Mouse (Mus musculus): ENCODE measurements around the gene Sec23ip.

Sec23ip gene

DNA sequence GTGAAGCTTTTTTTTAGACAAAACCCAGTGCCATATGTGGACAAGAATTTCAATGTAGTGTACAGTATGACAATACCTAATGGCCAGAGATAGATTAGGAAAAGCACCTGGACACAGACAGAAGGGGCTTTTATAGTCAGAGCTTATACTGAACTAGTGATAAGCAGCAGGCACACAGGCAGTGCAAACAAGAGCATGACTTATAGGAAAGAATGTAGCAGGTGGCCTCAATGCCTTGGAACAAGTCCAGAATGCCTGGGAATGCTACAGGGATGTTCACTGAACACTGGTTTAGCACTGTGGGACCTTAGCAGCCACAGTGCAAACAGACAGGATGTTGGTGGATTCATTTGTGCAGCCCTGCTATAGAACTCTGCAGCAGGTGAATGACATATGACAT is 22.0 kb downstream of the Sec23ip start:
- in situ Hi-C loops (cut with MboI, MseI) = loop anchor here in 1 of 2 experiments (25.0 kb wide), 1 partner anchor 1746 kb away; the partner anchor contains the start of gene Ate1

- in situ Hi-C loops (cut with MboI, MseI) = no loop called here
These were observed 32.5 kb downstream of the Sec23ip start for GRCm38 (mm10) chr7:128777201-128777600.

DNA sequence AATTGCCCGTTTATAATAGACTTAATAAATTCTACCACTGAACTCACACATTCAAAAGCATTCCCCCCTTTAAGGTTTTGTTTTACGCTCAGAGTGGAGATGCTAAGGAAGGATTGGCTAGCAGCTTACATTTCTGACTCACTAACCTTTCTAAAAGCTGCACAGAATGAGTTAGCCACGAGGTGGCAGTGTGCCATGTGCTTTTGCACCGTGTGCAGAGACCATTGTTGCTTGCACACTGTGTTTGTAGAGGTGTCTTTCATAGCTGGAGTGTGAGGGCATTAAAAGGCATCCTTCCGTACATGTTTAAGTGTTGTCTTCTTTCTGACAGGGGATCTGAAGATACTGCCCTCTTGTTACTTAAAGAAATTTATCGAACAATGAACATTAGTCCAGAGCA is 34.6 kb downstream of the Sec23ip start:
- in situ Hi-C loops (cut with MboI, MseI) = no loop called here

DNA sequence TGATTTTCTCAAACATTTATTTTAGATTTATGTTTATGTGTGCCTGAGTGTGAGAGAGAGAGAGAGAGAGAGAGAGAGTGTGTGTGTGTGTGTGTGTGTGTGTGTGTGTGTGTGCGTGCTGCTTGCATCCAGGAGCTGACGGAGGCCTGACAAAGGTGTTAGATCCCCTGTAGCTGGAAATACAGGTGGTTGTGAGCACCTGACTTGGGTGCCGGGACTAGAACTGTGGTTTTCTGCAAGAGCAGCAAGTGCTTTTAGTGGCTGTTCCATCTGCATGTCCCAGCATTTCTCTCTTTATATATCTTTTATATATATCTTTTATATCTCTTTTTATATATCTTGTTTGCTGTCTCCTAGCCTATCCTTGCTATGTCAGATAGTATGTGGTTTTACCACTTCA is 37.1 kb downstream of the Sec23ip start:
- in situ Hi-C loops (cut with MboI, MseI) = no loop called here

GRCm38 (mm10) chr7:128790045-128790444 is 45.3 kb downstream of the Sec23ip start:
- in situ Hi-C loops (cut with MboI, MseI) = no loop called here

- in situ Hi-C loops (cut with MboI, MseI) = no loop called here
These were observed 48.7 kb downstream of the Sec23ip start for GRCm38 (mm10) chr7:128793464-128793863.

- in situ Hi-C loops (cut with MboI, MseI) = no loop called here
These were observed 80.3 kb downstream of the Sec23ip start for GRCm38 (mm10) chr7:128824986-128825563.

DNA sequence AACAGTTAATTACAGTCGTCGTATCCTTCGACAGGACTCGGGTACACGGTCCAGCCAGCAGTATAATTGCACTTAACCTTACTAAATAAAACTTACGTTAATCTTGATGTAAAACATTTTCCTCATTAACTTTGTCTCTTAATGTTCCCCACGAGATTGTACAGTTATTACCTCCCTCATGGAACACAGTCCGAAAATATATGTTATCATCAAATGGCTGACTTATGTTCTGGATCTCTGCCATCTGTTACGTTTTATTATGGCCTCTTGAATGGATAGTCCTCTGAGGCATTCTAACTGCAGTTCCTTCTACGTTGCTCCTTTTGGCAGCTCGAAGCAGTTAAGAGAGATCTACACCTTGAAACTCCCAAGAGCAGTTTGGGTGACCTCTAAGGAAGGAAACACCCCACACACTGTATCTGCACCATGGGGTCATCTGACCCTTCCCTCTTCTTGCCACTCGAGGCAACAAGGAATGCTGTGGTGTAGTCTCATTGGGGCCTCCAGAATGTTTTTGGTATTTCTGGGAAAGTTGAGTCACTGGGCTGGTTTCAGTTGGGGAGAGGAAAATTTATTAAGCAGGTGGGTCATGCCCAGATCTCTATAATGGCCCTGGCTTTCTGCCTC is 87.8 kb downstream of the Sec23ip start:
- in situ Hi-C loops (cut with MboI, MseI) = no loop called here

DNA sequence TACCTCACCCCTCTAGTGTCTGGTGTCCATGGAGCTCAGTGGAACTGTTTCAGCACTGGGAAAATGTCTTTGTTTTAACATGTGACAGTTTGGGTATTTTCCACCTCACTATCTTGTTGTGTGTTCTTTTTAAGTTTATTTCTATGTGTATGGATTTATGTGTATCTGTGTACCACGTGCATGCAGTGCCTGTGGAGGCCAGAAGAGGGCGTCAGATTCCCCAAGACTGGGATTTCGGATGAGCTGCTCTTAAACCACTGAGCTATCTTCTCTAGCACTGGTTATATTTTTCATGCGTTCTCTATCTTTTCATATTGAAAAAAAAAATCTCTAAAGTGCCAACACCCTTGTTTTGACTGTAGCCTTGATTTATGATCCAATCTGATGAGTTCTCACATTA is 88.5 kb downstream of the Sec23ip start:
- in situ Hi-C loops (cut with MboI, MseI) = no loop called here

Measured in T-helper 17 cell (primary cell).